Mouse (Mus musculus): ENCODE measurements at regions not wholly inside any gene's neighbourhood (a gene's known extent, or its start where the extent isn't known, plus 50 kb on each side); places are given as distances from the start of the nearest gene placed in this dataset.

DNA sequence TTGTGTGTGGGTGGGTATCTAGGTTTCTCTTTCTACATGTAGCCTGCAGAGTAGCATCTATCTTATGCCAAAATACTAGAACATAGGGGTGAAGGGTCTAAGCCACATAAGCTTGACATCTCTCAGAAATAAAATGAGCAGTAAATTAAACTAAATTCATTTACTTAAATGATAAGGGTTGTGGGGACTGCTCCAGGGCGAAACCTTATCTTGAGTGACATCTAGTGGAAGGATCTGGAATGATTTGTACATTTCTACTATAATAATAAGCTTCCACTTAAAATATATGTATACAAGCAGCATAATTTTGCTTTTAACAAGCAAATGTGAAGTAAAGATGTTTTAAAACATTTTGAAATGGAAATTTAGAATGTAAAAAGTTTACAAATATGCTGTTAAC is 271.4 kb downstream of the Vgll3 start:
- ATAC-seq (ENCODE audit: low FRiP score), result peak; percentile 38; the same call in 1 of the 2 replicates
- Histone ChIP-seq H3K36me3 (no peaks in the 10 kb centered on the region), H3K27me3 (no peaks in the 10 kb centered on the region), H3K9ac (no peak overlapping the region), H3K9me3 (replicated peaks) (no peaks in the 10 kb centered on the region), H3K27ac (no peak overlapping the region), H3K4me2 (replicated peaks) (no peak overlapping the region), H3K4me3 (no peak overlapping the region), H3K4me1 (no peaks in the 10 kb centered on the region)
- WGBS, result 6% methylated on average over 1 of the region's 1 CpGs

DNA sequence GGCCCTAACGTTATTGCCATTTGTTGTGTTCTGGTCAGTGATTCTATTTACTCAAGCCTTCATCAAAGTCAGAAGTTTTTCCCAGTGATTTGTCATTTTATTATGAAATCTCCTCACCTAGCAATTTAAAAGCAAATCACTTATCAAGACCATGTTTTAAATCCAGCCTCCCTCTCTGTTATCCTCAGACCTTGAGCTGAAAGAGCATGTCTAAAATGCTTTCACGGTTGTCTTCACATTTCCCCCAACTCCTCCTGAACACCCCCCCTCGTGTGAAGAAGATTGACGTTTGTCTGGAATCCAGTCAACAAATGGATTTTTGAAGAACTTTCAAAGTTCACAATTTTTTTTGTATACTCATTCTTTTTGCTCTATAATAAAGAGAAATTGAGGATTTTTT is 277.7 kb downstream of the Vgll3 start:
- Histone ChIP-seq H3K27ac (no peak overlapping the region), H3K4me3 (no peak overlapping the region), H3K36me3 (no peaks in the 10 kb centered on the region), H3K4me2 (replicated peaks) (no peak overlapping the region), H3K4me1 (no peaks in the 10 kb centered on the region), H3K9me3 (replicated peaks) (no peaks in the 10 kb centered on the region), H3K27me3 (no peaks in the 10 kb centered on the region), H3K9ac (no peak overlapping the region)
- WGBS, result 48% methylated on average over 4 of the region's 4 CpGs
- ATAC-seq (ENCODE audit: low FRiP score), result no peak

DNA sequence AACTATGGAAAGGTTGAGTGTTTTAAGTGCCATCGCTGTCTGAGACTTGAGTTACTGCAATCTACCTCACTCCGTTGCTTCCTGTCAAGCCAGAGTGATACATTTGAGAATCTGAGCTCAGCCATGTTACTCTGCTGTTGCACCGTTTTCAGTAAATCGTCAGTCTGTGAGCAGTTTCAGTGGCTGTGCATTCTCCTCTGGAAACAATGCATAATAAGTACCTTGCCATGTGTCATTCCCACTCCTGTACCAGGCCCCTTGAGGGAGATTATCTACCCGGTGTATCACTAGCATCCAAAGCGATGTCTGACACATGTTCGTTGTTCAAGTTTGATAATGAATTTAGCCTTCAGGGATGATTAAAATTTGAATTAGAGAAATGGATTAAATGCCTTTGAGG is 280.6 kb downstream of the Vgll3 start:
- no peak overlapping the region for H3K4me3 ChIP-seq
- no peak overlapping the region for H3K27ac ChIP-seq
- H3K36me3 ChIP-seq, result no peaks in the 10 kb centered on the region
- H3K4me1 ChIP-seq, result no peaks in the 10 kb centered on the region
- H3K4me2 ChIP-seq (replicated peaks), result no peak overlapping the region
- ATAC-seq (ENCODE audit: low FRiP score), result no peak
- H3K27me3 ChIP-seq, result no peaks in the 10 kb centered on the region
- H3K9me3 ChIP-seq (replicated peaks), result no peaks in the 10 kb centered on the region
- WGBS, result 67% methylated on average over 7 of the region's 7 CpGs
- no peak overlapping the region for H3K9ac ChIP-seq

GRCm38 (mm10) chr16:66117930-66118329 is 302.9 kb downstream of the Vgll3 start:
- Histone ChIP-seq H3K4me2 (replicated peaks) (no peak overlapping the region), H3K4me1 (no peaks in the 10 kb centered on the region), H3K9ac (no peak overlapping the region), H3K27me3 (no peaks in the 10 kb centered on the region), H3K27ac (no peak overlapping the region), H3K36me3 (no peaks in the 10 kb centered on the region), H3K9me3 (replicated peaks) (no peaks in the 10 kb centered on the region), H3K4me3 (no peak overlapping the region)
- no peak for ATAC-seq (ENCODE audit: low FRiP score)
- WGBS, result 91% methylated on average over 3 of the region's 3 CpGs

- no peak overlapping the region for H3K27ac ChIP-seq
- no peaks in the 10 kb centered on the region for H3K36me3 ChIP-seq
- no peaks in the 10 kb centered on the region for H3K9me3 ChIP-seq (replicated peaks)
- H3K4me2 ChIP-seq (replicated peaks), result no peak overlapping the region
- ATAC-seq (ENCODE audit: low FRiP score), result no peak
- WGBS, result 86% methylated on average over 3 of the region's 3 CpGs
- H3K4me3 ChIP-seq, result no peak overlapping the region
- no peak overlapping the region for H3K9ac ChIP-seq
- H3K4me1 ChIP-seq, result no peaks in the 10 kb centered on the region
- no peaks in the 10 kb centered on the region for H3K27me3 ChIP-seq
These were observed 322.7 kb downstream of the Vgll3 start for GRCm38 (mm10) chr16:66137755-66138154.

DNA sequence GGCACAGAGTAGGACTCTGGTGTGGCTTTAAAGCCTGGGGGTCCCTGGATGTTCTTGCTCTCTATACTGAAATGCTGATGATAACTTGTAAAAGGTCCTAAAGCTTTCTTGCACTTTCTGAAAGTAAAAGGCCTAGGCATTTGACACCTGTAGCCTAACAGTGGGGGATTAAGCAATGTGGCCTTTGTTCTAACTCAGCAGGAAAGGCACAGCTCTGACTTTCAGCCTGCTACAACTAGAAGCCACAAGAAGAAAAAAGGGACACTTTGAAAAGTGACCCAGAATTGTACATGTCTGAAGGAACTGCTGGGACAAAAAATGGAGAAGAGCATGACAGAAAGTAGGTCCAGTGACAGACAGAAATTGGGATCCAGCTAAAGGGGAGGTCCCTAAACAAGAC is 329.7 kb downstream of the Vgll3 start:
- Histone ChIP-seq H3K9ac (no peak overlapping the region), H3K9me3 (replicated peaks) (no peaks in the 10 kb centered on the region), H3K4me2 (replicated peaks) (no peak overlapping the region), H3K27ac (no peak overlapping the region), H3K4me3 (no peak overlapping the region), H3K36me3 (no peaks in the 10 kb centered on the region), H3K27me3 (no peaks in the 10 kb centered on the region), H3K4me1 (no peaks in the 10 kb centered on the region)
- no peak for ATAC-seq (ENCODE audit: low FRiP score)

DNA sequence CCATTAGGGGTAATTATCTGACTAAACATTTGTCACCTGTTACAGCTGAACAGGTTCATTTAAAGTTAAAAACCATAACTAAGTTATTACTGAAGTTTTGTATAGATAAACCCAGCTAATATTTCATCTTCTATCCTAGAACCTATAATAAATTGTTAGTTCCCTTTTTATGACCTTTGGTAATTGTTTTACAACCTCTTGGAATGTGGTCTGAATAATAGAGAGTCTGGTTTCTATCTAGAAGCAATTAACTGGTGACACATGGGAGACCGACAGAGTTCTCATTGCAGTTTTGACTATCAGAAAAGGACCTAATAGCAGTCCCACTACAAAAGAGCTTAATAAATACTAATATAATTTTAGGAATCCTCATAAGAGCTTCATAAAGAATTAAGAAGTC is 330.2 kb downstream of the Vgll3 start:
- H3K4me2 ChIP-seq (replicated peaks), result no peak overlapping the region
- no peaks in the 10 kb centered on the region for H3K9me3 ChIP-seq (replicated peaks)
- H3K27ac ChIP-seq, result no peak overlapping the region
- no peak overlapping the region for H3K9ac ChIP-seq
- 61% methylated on average over 1 of the region's 1 CpGs for WGBS
- H3K4me3 ChIP-seq, result no peak overlapping the region
- no peaks in the 10 kb centered on the region for H3K36me3 ChIP-seq
- ATAC-seq (ENCODE audit: low FRiP score), result no peak
- H3K4me1 ChIP-seq, result no peaks in the 10 kb centered on the region
- no peaks in the 10 kb centered on the region for H3K27me3 ChIP-seq

DNA sequence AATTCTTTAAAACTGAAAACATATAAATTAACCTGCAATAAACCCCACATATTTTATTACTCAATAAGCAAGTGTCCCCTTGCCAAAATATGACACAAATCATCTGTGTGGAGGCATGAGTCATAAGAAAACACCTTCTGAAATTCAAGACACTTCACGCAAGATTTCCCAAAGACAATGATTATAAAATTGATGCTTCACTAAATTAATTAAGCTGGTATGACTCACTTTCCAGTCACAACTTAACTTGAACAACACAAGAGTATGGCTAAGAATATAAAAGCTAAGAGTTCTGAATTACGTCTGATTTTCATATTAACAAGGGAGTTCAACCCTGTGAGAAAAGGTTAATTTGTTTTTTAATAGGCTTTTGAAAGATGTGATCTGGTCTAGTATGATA is 353.2 kb downstream of the Vgll3 start:
- Histone ChIP-seq H3K27ac (no peak overlapping the region), H3K36me3 (no peaks in the 10 kb centered on the region), H3K4me3 (no peak overlapping the region), H3K4me1 (no peaks in the 10 kb centered on the region), H3K27me3 (no peaks in the 10 kb centered on the region), H3K9me3 (replicated peaks) (no peaks in the 10 kb centered on the region), H3K4me2 (replicated peaks) (no peak overlapping the region), H3K9ac (no peak overlapping the region)
- ATAC-seq (ENCODE audit: low FRiP score), result no peak
- WGBS, result 88% methylated on average over 2 of the region's 2 CpGs

DNA sequence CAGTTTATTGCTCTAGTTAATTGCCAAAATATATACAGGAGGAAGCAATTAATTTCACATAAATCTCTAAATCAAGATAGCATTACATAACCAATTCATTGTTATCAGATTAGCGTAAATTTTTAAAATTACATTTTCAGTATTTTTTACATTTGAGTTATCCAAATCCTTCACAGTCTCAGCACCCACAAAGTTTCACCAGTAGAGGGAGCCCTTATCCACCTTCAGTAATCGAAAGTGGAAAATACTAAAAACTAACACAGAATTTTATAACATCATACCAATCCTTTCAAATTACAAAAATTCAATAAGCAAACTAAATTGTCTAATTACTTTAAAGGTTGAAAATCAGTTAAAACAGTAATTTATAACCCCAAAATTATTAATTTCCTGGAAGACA is 375.7 kb downstream of the Vgll3 start:
- no peaks in the 10 kb centered on the region for H3K9me3 ChIP-seq (replicated peaks)
- no peaks in the 10 kb centered on the region for H3K36me3 ChIP-seq
- no peak overlapping the region for H3K27ac ChIP-seq
- WGBS, result 37% methylated on average over 2 of the region's 2 CpGs
- H3K4me3 ChIP-seq, result no peak overlapping the region
- no peaks in the 10 kb centered on the region for H3K4me1 ChIP-seq
- no peak for ATAC-seq (ENCODE audit: low FRiP score)
- H3K4me2 ChIP-seq (replicated peaks), result no peak overlapping the region
- H3K27me3 ChIP-seq, result no peaks in the 10 kb centered on the region
- no peak overlapping the region for H3K9ac ChIP-seq

DNA sequence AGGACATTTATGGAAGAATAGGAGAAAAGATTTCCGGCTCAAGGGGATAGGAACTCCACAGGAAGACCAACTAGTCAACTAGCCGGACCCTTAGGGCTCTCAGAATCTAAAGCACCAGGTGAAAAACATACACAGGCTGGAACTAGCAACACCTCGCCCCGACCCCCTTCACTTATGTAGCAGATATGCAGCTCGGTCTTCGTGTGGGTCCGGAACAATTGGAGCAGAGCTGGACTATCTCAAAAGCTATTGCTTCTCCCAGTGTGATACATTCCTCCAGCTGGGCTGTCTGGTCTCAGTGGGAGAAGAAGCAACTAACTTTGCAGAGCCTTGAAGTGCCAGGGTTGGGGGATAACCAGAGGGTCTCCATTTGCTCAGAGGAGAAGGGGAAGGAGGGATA is 386.3 kb downstream of the Vgll3 start:
- no peaks in the 10 kb centered on the region for H3K36me3 ChIP-seq
- no peak overlapping the region for H3K9ac ChIP-seq
- WGBS, result 86% methylated on average over 7 of the region's 7 CpGs
- ATAC-seq (ENCODE audit: low FRiP score), result no peak
- no peak overlapping the region for H3K4me2 ChIP-seq (replicated peaks)
- H3K4me3 ChIP-seq, result no peak overlapping the region
- no peaks in the 10 kb centered on the region for H3K27me3 ChIP-seq
- H3K4me1 ChIP-seq, result no peaks in the 10 kb centered on the region
- H3K9me3 ChIP-seq (replicated peaks), result no peaks in the 10 kb centered on the region
- H3K27ac ChIP-seq, result no peak overlapping the region
